ENCODE assay signal across 23 mouse cellular contexts in genomic region chr4:11131260-11131659, GRCm38 (mm10). TPM values are rescaled to one million over a fixed set of nuclear protein-coding genes. Genes with fewer than 3 reads are reported as not detected.
A peak's percentile ranks its signal among the peaks of the same experiment; 100 is the strongest.
DNase-seq lines count a peak whose midpoint lies in the region; ATAC-seq and TF ChIP-seq lines count a peak whose summit lies in the region.
"Had no signal": no experiment of that assay in that cellular context is flagged by ENCODE, and none has a peak within 500 bp of the region (broad histone marks: within the 10 kb centered on the region; RNA-seq: fewer than 3 reads in every experiment).

No protein-coding gene starts in this region.

- no peaks in the 10 kb centered on the region for H3K36me3 ChIP-seq in kidney, embryonic 16.5 days (ENCODE audit: insufficient read depth, low read length)
- no peaks in the 10 kb centered on the region for H3K36me3 ChIP-seq in intestine, postnatal 0 days (ENCODE audit: control insufficient read depth, insufficient read depth)
- H3K36me3 ChIP-seq in stomach, postnatal 0 days (ENCODE audit: control insufficient read depth, insufficient read depth, low read length), result no peaks in the 10 kb centered on the region
- H3K36me3 ChIP-seq in forebrain, embryonic 16.5 days (ENCODE audit: control insufficient read depth, insufficient read depth), result no peaks in the 10 kb centered on the region
- H3K36me3 ChIP-seq: forebrain, embryonic 10.5 days; G1E; hindbrain, embryonic 12.5 days; hindbrain, embryonic 15.5 days had no signal

- H3K4me1 ChIP-seq in kidney, embryonic 16.5 days (ENCODE audit: insufficient read depth, low read length), result no peaks in the 10 kb centered on the region; the same call in 1 of the 2 replicates
- 0 out of 2 replicates have a peak, but pooled peaks cover 3% of the 10 kb centered on the region for H3K4me1 ChIP-seq in intestine, postnatal 0 days (replicated peaks; ENCODE audit: control insufficient read depth, insufficient read depth, low read length)
- H3K4me1 ChIP-seq in stomach, postnatal 0 days (replicated peaks; ENCODE audit: control insufficient read depth, insufficient read depth), result no peaks in the 10 kb centered on the region
- H3K4me1 ChIP-seq in forebrain, embryonic 16.5 days (replicated peaks; ENCODE audit: control insufficient read depth, insufficient read depth, low read length), result no peaks in the 10 kb centered on the region
- H3K4me1 ChIP-seq: forebrain, embryonic 10.5 days; forebrain, embryonic 13.5 days; hindbrain, embryonic 12.5 days; hindbrain, embryonic 15.5 days had no signal

- ATAC-seq in kidney, embryonic 16.5 days (ENCODE audit: low FRiP score, low TSS enrichment), result no peak; the same call in 1 of the 2 replicates
- peak; percentile 20; the same call in 1 of the 2 replicates for ATAC-seq in intestine, postnatal 0 days
- no peak for ATAC-seq in stomach, postnatal 0 days (ENCODE audit: low FRiP score, low TSS enrichment)
- ATAC-seq in forebrain, embryonic 16.5 days, result no peak
- ATAC-seq: forebrain, embryonic 13.5 days; forebrain, postnatal 0 days; Patski had no signal

- no peak for DNase-seq in kidney, adult 8-10 months
- no peak for DNase-seq in stomach, postnatal 0 days (ENCODE audit: low spot score)
- no peak for DNase-seq in cerebellum, postnatal 10 days
- DNase-seq: adrenal gland, postnatal 10 days; B cell, adult 2 months; cerebellum, adult 11 months; cerebellum, adult 8-10 months; cerebellum, postnatal 14 days; forebrain, postnatal 0 days; gastrocnemius, adult 2 months; gastrocnemius, postnatal 14 days; heart, adult 11 months had no signal

- H3K4me2 ChIP-seq in kidney, embryonic 16.5 days (replicated peaks; ENCODE audit: low read depth, low read length), result no peak overlapping the region
- H3K4me2 ChIP-seq in intestine, postnatal 0 days (replicated peaks; ENCODE audit: low read depth), result 0 out of 2 replicates have a peak overlapping the region, but pooled peaks have one; percentile 17
- no peak overlapping the region for H3K4me2 ChIP-seq in stomach, postnatal 0 days (replicated peaks; ENCODE audit: low read depth)
- no peak overlapping the region for H3K4me2 ChIP-seq in forebrain, embryonic 16.5 days (ENCODE audit: low read length)
- H3K4me2 ChIP-seq: forebrain, embryonic 13.5 days; heart, embryonic 11.5 days; hindbrain, embryonic 12.5 days; hindbrain, embryonic 15.5 days had no signal

- H3K4me3 ChIP-seq in kidney, embryonic 16.5 days (ENCODE audit: low read length), result no peak overlapping the region
- no peak overlapping the region for H3K4me3 ChIP-seq in intestine, postnatal 0 days (ENCODE audit: low read depth, low read length)
- no peak overlapping the region for H3K4me3 ChIP-seq in stomach, postnatal 0 days (ENCODE audit: low read depth, low read length)
- no peak overlapping the region for H3K4me3 ChIP-seq in forebrain, embryonic 16.5 days (replicated peaks; ENCODE audit: low read length)
- H3K4me3 ChIP-seq: forebrain, embryonic 10.5 days; forebrain, embryonic 13.5 days; gastrocnemius, adult 2 months; hindbrain, embryonic 12.5 days; hindbrain, embryonic 15.5 days had no signal

- H3K27me3 ChIP-seq in kidney, embryonic 16.5 days (ENCODE audit: insufficient read depth, low read length), result no peaks in the 10 kb centered on the region
- H3K27me3 ChIP-seq in intestine, postnatal 0 days (replicated peaks; ENCODE audit: control insufficient read depth, insufficient read depth, low read length), result no peaks in the 10 kb centered on the region
- H3K27me3 ChIP-seq in stomach, postnatal 0 days (ENCODE audit: control insufficient read depth, insufficient read depth, low read length), result no peaks in the 10 kb centered on the region
- no peaks in the 10 kb centered on the region for H3K27me3 ChIP-seq in forebrain, embryonic 16.5 days (replicated peaks; ENCODE audit: control insufficient read depth, insufficient read depth, low read length)
- H3K27me3 ChIP-seq: CH12.LX; forebrain, embryonic 13.5 days; hindbrain, embryonic 12.5 days; hindbrain, embryonic 15.5 days; Patski had no signal

- H3K9ac ChIP-seq in kidney, embryonic 16.5 days (replicated peaks; ENCODE audit: low read length), result no peak overlapping the region
- H3K9ac ChIP-seq in intestine, postnatal 0 days (ENCODE audit: low read depth, low read length), result no peak overlapping the region
- H3K9ac ChIP-seq in stomach, postnatal 0 days (ENCODE audit: low read length), result no peak overlapping the region
- no peak overlapping the region for H3K9ac ChIP-seq in forebrain, embryonic 16.5 days (replicated peaks; ENCODE audit: low read depth, low read length)
- H3K9ac ChIP-seq: forebrain, embryonic 13.5 days; forebrain, postnatal 0 days; hindbrain, embryonic 12.5 days; hindbrain, embryonic 15.5 days had no signal

- no peaks in the 10 kb centered on the region for H3K9me3 ChIP-seq in kidney, embryonic 16.5 days (ENCODE audit: low read length)
- no peaks in the 10 kb centered on the region for H3K9me3 ChIP-seq in intestine, postnatal 0 days (ENCODE audit: control insufficient read depth)
- no peaks in the 10 kb centered on the region for H3K9me3 ChIP-seq in stomach, postnatal 0 days (ENCODE audit: control insufficient read depth, low read length)
- no peaks in the 10 kb centered on the region for H3K9me3 ChIP-seq in forebrain, embryonic 16.5 days (ENCODE audit: control insufficient read depth, low read length)
- H3K9me3 ChIP-seq: forebrain, embryonic 13.5 days; hindbrain, embryonic 12.5 days; hindbrain, embryonic 15.5 days had no signal

- no peak for TF ChIP-seq EP300 in stomach, postnatal 0 days (optimal IDR thresholded peaks at IDR 0.05)

- 0 out of 2 replicates have a peak overlapping the region, but pooled peaks have one; percentile 0 for H3K27ac ChIP-seq in kidney, embryonic 16.5 days (ENCODE audit: low read length)
- no peak overlapping the region for H3K27ac ChIP-seq in intestine, postnatal 0 days (ENCODE audit: low read depth, low read length)
- H3K27ac ChIP-seq in stomach, postnatal 0 days (replicated peaks), result peak overlapping the region; percentile 69
- no peak overlapping the region for H3K27ac ChIP-seq in forebrain, embryonic 16.5 days (ENCODE audit: low read length)
- H3K27ac ChIP-seq: forebrain, embryonic 10.5 days; forebrain, embryonic 13.5 days; gastrocnemius, adult 2 months; hindbrain, embryonic 12.5 days; hindbrain, embryonic 15.5 days had no signal

- TF ChIP-seq CTCF in intestine, postnatal 0 days (IDR thresholded peaks at IDR 0.05; ENCODE audit: low read depth), result no peak
- TF ChIP-seq CTCF in stomach, postnatal 0 days (IDR thresholded peaks at IDR 0.05; ENCODE audit: low read depth), result no peak

- 67% methylated on average over 3 of the region's 3 CpGs for WGBS in kidney, embryonic 16.5 days
- 57% methylated on average over 3 of the region's 3 CpGs for WGBS in intestine, postnatal 0 days
- WGBS in stomach, postnatal 0 days, result 44% methylated on average over 3 of the region's 3 CpGs
- WGBS in forebrain, embryonic 16.5 days, result 82% methylated on average over 3 of the region's 3 CpGs

RNA-seq across cellular contexts. Expression of gene Trp53inp1, which starts 25.0 kb away (rescaled TPM):
- polyA plus RNA-seq in kidney, embryonic 16.5 days (2015; fragmentation: Nextera tagmentation; extraction: Ambion mirVana), result 12.0 and 13.9 TPM in 2 replicates
- 5.3 TPM in 2 replicates for polyA plus RNA-seq in intestine, postnatal 0 days (2015; fragmentation: Nextera tagmentation; extraction: Ambion mirVana)
- 3.7 TPM in 2 replicates for polyA plus RNA-seq in stomach, postnatal 0 days (2015; fragmentation: Nextera tagmentation; extraction: Ambion mirVana)
- 38.2 and 48.2 TPM in 2 replicates for polyA plus RNA-seq in forebrain, embryonic 16.5 days (2015; fragmentation: Nextera tagmentation; extraction: Ambion mirVana)

Comparison
In these comparisons a context has a peak if more than half of its experiments do, and no peak if none do; other contexts are left out.
1. H3K27ac ChIP-seq: peak in kidney, embryonic 16.5 days (single experiment) and stomach, postnatal 0 days (single experiment); none in intestine, postnatal 0 days (single experiment) and forebrain, embryonic 16.5 days (single experiment).